Mouse (Mus musculus): ENCODE results near the gene Zfp36.

The Zfp36 gene

GRCm38 (mm10) chr7:28339213-28339917 lies 40.7 kb downstream of the Zfp36 start:
- DNase-seq (ENCODE audit: low read depth in 2 of 2, low spot score in 2 of 2): peak; percentile 32 to 61

- DNase-seq (ENCODE audit: low read depth in 2 of 2, low spot score in 2 of 2): peak; percentile 93
These were observed 41.7 kb downstream of the Zfp36 start, which contains the start of gene Supt5 for GRCm38 (mm10) chr7:28338108-28338998. Supt5 (minus strand) TSS chr7:28338746.

DNA sequence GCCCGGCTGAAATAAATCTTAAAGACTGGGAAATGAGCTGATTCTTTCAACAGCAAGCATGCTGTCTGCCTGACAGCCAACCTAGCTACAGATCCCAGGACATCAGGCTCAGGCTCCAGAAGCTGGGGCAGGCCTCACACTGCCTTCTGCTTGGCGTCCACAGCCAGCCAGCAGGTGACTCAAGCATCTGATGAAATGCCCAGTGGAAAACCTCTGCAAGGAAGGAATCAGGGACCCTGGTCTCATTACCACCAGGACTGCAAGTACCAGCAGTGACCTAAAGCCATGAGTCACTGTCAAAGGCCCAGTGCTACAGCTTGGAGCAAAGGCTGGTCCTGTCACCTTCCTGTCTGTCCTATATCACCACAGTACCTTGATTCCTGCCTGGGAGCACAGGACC lies 44.6 kb downstream of the Zfp36 start:
- no peak for DNase-seq (ENCODE audit: low read depth in 2 of 2, low spot score in 2 of 2)

GRCm38 (mm10) chr7:28334534-28334933 lies 45.5 kb downstream of the Zfp36 start:
- no peak for DNase-seq (ENCODE audit: low read depth in 2 of 2, low spot score in 2 of 2)

- DNase-seq (ENCODE audit: low read depth in 2 of 2, low spot score in 2 of 2): no peak
These were observed 51.8 kb downstream of the Zfp36 start for GRCm38 (mm10) chr7:28328260-28328659.
